Mouse (Mus musculus) erythroid progenitor cell, adult 5-6 weeks (primary cell): ENCODE data around the gene Dynlt1b. TPM values are rescaled to one million over a fixed set of nuclear protein-coding genes. Genes with fewer than 3 reads are reported as not detected.
"Not testable (repeated sequence)": the region's sequence is repeated elsewhere in the genome, so short reads cannot be mapped to it uniquely, and the experiment has no call there.

ENCODE experiments used
- ATAC-seq: replicated peaks from 2 replicates; pipeline ENCODE4 v1.8.0; 2016; ENCODE audit warnings: moderate number of reproducible peaks, mild to moderate bottlenecking, moderate TSS enrichment, inconsistent platforms; ENCODE audit not compliant: poor library complexity, low FRiP score, severe bottlenecking
- total RNA-seq, 2 experiments: library from RNA; stranded (forward) in 1 of 2; stranded (reverse) in 1 of 2; fragments of 150-400 nt in 1 of 2; fragments of 186-747, 209-891 nt in 1 of 2; gene quantifications; 2 replicates each; pipeline versions ENCODE4 v1.2.3 to v1.2.4; 2015 to 2017; ENCODE audit warnings: low replicate concordance in 2 of 2

Gene Dynlt1b
- total RNA-seq (2015; ENCODE audit: low replicate concordance), result 31.0 and 56.2 TPM in 2 replicates
- 25.5 and 30.8 TPM in 2 replicates for total RNA-seq (2017; ENCODE audit: low replicate concordance)

GRCm38 (mm10) chr17:6429945-6430344 lies at the start of gene Dynlt1b:
Gene Dynlt1b (plus strand): TSS chr17:6430112.
- ATAC-seq, result peak; percentile 98

DNA sequence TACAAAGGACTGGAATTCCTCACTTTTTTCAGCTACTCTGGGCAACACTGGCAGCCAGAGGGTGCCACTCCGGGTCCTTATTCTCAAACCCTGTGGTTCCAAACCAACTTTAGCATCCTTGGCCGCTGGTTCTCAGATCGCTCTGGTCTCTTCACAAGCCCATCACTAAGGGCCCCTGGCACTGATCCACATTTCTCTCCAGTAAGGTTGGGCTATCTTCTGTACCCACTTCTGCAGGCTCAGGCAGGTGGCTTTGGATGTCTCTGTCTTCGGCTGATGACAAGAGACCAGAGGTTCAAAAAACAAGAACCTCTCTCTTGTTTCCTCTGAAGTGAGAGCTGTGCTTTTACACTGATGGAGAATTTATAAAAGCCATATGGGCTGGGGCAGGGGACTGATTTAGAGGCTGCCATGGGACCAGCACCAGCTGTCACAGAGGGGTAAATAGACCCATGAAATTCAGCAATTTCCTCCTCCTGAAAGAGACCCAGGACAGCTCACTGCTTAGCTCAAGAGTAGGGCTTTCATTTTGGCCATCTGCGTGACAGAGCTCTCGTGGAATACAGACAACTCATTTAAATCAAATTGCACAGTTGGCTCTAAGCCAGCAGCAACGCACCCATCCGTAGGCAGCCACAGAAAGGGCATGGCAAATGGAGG lies 49.6 kb upstream of the Dynlt1b start:
- ATAC-seq, result not testable (repeated sequence)

DNA sequence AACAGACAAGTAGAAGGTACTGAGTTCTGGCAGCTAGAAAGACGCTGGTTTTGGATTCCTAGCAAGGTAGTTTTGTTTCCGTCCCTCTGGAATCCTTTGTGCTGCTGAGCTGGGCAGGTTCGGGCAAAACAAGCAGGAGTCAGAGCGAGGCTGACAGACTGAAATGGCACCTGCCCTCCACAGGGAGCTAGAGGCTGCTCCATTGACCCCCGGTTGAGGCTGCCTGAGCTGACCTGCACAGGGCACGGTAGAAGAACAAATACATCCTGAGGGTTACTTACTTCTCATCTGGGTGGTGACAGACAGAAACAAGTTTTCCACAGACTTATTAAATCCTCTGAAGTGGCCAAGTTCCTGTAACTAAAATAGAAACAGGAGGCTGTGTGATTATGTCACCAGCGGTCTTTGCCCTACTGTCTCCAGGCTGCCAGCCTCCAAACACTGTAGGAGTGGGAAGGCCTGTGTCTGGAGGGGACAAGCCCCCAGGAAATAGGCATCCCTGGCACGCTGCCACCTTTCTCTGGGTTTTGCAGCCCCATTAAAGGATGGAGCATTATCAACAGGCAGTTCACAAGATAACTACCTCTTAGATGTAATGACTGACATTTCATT lies 48.7 kb upstream of the Dynlt1b start:
- ATAC-seq, result not testable (repeated sequence)

- ATAC-seq, result peak; percentile 71
Measured at GRCm38 (mm10) chr17:6386927-6387326, 43.0 kb upstream of the Dynlt1b start.

DNA sequence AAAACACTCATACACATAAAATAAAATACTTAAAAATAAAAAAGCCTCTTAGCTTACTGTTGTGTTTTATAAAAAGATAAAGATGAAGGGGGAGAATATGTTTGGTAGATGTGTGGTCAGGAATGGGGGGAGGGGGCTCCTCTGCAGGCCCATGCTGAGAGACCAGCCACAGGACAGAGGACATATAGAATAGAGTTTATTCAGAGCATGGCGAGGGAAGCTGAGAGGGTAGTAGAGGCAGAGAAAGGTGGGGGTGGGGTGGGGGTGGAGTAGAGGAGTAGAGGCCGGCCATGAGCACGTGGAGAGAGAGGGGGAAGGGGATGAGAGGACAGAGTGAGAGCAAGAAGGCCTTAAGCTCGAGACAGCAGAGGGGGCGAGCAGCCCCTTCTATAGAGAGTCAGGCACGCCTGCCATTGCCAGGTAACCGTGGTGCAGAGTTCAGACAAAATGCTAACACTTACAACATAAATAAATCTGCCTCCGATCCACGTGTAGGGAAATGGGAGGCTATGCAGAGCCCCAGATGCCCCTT lies 42.5 kb upstream of the Dynlt1b start:
- not testable (repeated sequence) for ATAC-seq

GRCm38 (mm10) chr17:6389463-6389862 lies 40.4 kb upstream of the Dynlt1b start:
- ATAC-seq, result not testable (repeated sequence)

GRCm38 (mm10) chr17:6390731-6391130 lies 39.2 kb upstream of the Dynlt1b start:
- not testable (repeated sequence) for ATAC-seq

DNA sequence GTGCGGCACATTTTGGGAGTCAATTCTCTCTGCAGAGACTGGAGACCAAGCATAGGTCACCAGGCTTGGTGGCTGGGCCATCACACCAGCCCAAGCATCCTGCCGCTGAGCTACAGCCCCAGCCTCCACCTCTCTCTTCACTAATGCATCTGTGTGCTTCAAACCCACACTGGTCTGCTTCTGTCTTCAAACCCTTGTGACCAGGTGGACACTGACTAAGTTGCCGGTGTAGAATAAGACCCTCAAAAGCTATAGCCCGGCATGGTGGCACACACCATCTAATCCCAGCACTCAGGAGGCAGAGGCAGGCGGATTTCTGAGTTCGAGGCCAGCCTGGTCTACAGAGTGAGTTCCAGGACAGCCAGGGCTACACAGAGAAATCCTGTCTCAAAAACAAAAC lies 38.2 kb upstream of the Dynlt1b start:
- ATAC-seq, result not testable (repeated sequence)

GRCm38 (mm10) chr17:6392473-6393340 lies 37.2 kb upstream of the Dynlt1b start:
- 0 out of 2 replicates have a peak, but pooled peaks have one; percentile 44 for ATAC-seq

GRCm38 (mm10) chr17:6398079-6398478 lies 31.8 kb upstream of the Dynlt1b start:
- ATAC-seq, result not testable (repeated sequence)

DNA sequence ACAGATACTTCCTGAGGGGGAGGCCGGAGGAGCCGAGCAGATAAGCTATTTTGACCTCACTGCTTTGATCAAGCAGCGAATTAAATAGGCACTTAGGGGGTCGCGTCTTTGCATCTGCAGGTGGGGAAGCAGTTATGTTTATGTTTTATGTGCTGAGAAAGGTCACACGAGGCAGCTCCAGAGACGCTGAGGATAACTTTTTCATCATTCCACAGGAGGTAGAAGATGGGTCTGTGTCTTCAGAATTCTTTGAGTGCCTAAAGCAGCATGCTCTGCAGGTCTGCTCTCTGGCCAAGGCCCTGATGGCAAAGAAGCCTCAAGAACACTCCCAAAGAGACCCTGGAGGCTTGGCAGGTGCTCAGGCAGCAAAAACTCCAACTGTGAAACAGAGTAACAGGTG lies 31.1 kb upstream of the Dynlt1b start:
- not testable (repeated sequence) for ATAC-seq

GRCm38 (mm10) chr17:6399281-6400096 lies 30.4 kb upstream of the Dynlt1b start:
- not testable (repeated sequence) for ATAC-seq

- not testable (repeated sequence) for ATAC-seq
Measured at GRCm38 (mm10) chr17:6400097-6400489, 29.8 kb upstream of the Dynlt1b start.

DNA sequence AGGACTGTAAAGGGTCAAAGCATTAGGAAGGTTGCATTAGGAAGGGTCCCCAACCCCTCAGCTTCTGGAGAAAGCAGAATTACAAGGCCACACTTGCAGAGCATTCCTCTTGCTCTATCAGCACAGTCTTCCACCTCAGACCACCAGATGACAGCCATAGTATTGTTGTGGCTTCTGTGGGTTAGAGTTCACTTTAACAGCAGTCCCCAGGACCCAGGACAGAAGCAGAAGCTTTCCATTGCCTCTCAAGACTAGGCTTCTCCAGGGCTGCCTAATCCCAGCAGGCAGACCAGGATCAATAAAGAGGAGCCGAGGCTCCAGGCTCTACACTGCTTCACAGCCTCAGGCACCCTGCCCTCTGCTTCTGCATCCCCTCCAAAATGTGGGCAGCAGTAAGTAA lies 25.4 kb upstream of the Dynlt1b start:
- not testable (repeated sequence) for ATAC-seq

GRCm38 (mm10) chr17:6406972-6407371 lies 22.9 kb upstream of the Dynlt1b start:
- not testable (repeated sequence) for ATAC-seq

DNA sequence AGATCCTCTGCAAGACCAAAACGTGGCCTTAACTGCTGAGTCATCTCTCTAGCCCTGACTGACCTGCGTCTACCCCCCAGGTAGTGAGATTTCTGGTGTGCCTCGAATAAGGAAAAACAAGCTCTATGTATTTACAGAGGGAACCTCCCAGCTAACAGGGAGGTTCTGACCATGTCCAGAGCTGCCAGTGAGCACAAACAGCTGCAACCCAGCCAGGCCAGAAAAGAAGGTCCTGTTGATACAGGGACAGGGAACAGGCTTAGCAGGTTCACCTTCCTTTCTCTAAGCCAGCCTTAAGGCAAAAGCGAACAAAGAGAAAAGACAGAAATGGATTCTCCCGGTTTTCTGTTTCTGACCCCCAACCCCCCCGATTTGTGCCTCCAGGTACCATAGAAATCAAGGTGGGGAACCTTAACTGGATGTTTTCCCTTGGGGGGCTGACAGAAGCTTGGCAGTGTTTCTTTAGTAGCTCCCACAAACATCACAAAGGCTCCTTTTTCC lies 19.1 kb upstream of the Dynlt1b start:
- not testable (repeated sequence) for ATAC-seq

DNA sequence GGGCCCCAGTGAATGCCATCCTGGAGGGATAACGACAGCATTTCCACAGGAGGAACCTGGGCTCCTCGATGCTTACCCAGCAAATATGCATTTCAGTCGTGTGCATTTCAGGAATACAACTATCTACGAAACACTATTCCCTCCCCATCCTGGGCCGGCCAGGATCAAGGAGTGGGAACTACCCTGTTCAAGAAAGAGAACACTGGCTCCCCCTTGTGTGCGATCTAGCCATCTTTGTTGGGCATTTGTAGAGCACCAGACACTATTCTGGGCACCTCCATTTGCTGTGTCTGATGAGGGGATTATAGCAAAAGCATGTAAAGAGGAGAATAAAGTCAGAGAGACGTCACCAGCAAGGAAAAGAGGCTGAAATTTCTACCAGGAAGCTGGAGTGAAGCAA lies 12.8 kb upstream of the Dynlt1b start:
- ATAC-seq, result not testable (repeated sequence)

- ATAC-seq, result not testable (repeated sequence)
Measured at GRCm38 (mm10) chr17:6420557-6420956, 9.4 kb upstream of the Dynlt1b start.
